Mouse (Mus musculus) liver, postnatal 0 days (tissue): ENCODE measurements around the gene Auh. TPM values are rescaled to one million over a fixed set of nuclear protein-coding genes. Genes with fewer than 3 reads are reported as not detected.

Experiments
- ATAC-seq: fragments of 200-750 bp; cut with Nextera tagmentation; 2 replicates; pipeline ENCODE4 v1.8.0; 2017; ENCODE audit warnings: mild to moderate bottlenecking, moderate library complexity
- DNase-seq: peaks from one replicate; pipeline ENCODE4 v3.0.0-alpha.2; 2016
- H3K27ac ChIP-seq: fragments of 300-500 bp; sonication (generic); 2 replicates; pipeline ENCODE4 v1.5.1; 2014; ENCODE audit warnings: antibody characterized with exemption, moderate library complexity, mild to moderate bottlenecking, low read depth
- H3K27me3 ChIP-seq: fragments of 300-500 bp; sonication (generic); 2 replicates; pipeline ENCODE4 v1.6.1; 2014; ENCODE audit warnings: low read length, control low read depth, mixed read lengths; ENCODE audit not compliant: insufficient read depth
- H3K36me3 ChIP-seq: fragments of 300-500 bp; sonication (generic); replicated peaks from 2 replicates; pipeline ENCODE4 v1.6.1; 2014; ENCODE audit warnings: mild to moderate bottlenecking, control low read depth, low read length, moderate library complexity, mixed read lengths; ENCODE audit not compliant: insufficient read depth
- H3K4me1 ChIP-seq: fragments of 300-500 bp; sonication (generic); 2 replicates; pipeline ENCODE4 v1.6.1; 2014; ENCODE audit warnings: antibody characterized with exemption, mild to moderate bottlenecking, control low read depth; ENCODE audit not compliant: insufficient read depth
- H3K4me2 ChIP-seq: fragments of 300-500 bp; sonication (generic); 2 replicates; pipeline ENCODE4 v1.6.1; 2014; ENCODE audit warnings: low read depth, mild to moderate bottlenecking, low read length, moderate library complexity, mixed read lengths
- H3K4me3 ChIP-seq: fragments of 300-500 bp; sonication (generic); 2 replicates; pipeline ENCODE4 v1.5.1; 2014; ENCODE audit warnings: low read depth, low read length
- H3K9ac ChIP-seq: fragments of 300-500 bp; sonication (generic); replicated peaks from 2 replicates; pipeline ENCODE4 v1.6.1; 2014; ENCODE audit warnings: mild to moderate bottlenecking, moderate library complexity
- H3K9me3 ChIP-seq: fragments of 300-500 bp; sonication (generic); 2 replicates; pipeline ENCODE4 v1.6.1; 2016; ENCODE audit warnings: mild to moderate bottlenecking, control low read depth, low read length, mixed read lengths
- CTCF ChIP-seq: sonication (generic); IDR thresholded peaks from 2 replicates; pipeline ENCODE4 v1.5.1; 2016; ENCODE audit warnings: antibody characterized with exemption, low read depth
- EP300 ChIP-seq: IDR thresholded peaks from 2 replicates; pipeline ENCODE4 v1.6.1; 2016; ENCODE audit warnings: antibody characterized with exemption, low read depth, mild to moderate bottlenecking
- WGBS: fragments of 180-500 bp; shearing (Covaris S2); extraction: QIAGEN DNeasy Blood & Tissue Kit; methylation state at CpG from one replicate; pipeline ENCODE4 v1.1.7; 2014; ENCODE audit not compliant: insufficient replicate concordance; 5-methylcytosine and 5-hydroxymethylcytosine counted together
- polyA plus RNA-seq: library from polyadenylated mRNA; unstranded; fragments of >200 nt; fragmentation: Nextera tagmentation; extraction: Ambion mirVana; gene quantifications from 2 replicates; pipeline ENCODE4 v1.2.1, GENCODE M21; 2015

The Auh gene
- polyA plus RNA-seq, 1 experiment from 2014 or later = 33.2 TPM

- ATAC-seq = no peak
Measured at GRCm38 (mm10) chr13:52873923-52874322, 55.6 kb downstream of the Auh start.

GRCm38 (mm10) chr13:52866005-52866792 lies 63.3 kb downstream of the Auh start:
- no peaks in the 10 kb centered on the region for H3K9me3 ChIP-seq
- no peak overlapping the region for H3K4me2 ChIP-seq
- no peak overlapping the region for H3K27ac ChIP-seq
- WGBS = 56% methylated on average over 15 of the region's 15 CpGs
- TF ChIP-seq CTCF = no peak
- no peak for TF ChIP-seq EP300
- ATAC-seq (no peak), DNase-seq (no peak)
- no peak overlapping the region for H3K4me3 ChIP-seq
- H3K4me1 ChIP-seq = no peaks in the 10 kb centered on the region
- H3K36me3 ChIP-seq = no peaks in the 10 kb centered on the region
- H3K27me3 ChIP-seq = no peaks in the 10 kb centered on the region
- H3K9ac ChIP-seq = no peak overlapping the region

More at GRCm38 (mm10) chr13:52873923-52874322, 55.6 kb downstream of the Auh start:
- DNase-seq = no peak
- 46% methylated on average over 11 of the region's 11 CpGs for WGBS
- Histone ChIP-seq H3K36me3 (no peaks in the 10 kb centered on the region), H3K4me2 (no peak overlapping the region), H3K27me3 (no peaks in the 10 kb centered on the region), H3K9me3 (no peaks in the 10 kb centered on the region), H3K9ac (no peak overlapping the region), H3K27ac (no peak overlapping the region), H3K4me3 (no peak overlapping the region), H3K4me1 (no peaks in the 10 kb centered on the region)
- TF ChIP-seq CTCF = no peak

- H3K4me1 ChIP-seq = no peaks in the 10 kb centered on the region
- ATAC-seq (no peak), DNase-seq (no peak)
- no peak overlapping the region for H3K27ac ChIP-seq
- no peak overlapping the region for H3K9ac ChIP-seq
- no peaks in the 10 kb centered on the region for H3K9me3 ChIP-seq
- H3K4me3 ChIP-seq = no peak overlapping the region
- TF ChIP-seq CTCF (no peak), EP300 (no peak)
- H3K27me3 ChIP-seq = no peaks in the 10 kb centered on the region
- no peak overlapping the region for H3K4me2 ChIP-seq
- WGBS = 84% methylated on average over 8 of the region's 8 CpGs
- H3K36me3 ChIP-seq = no peaks in the 10 kb centered on the region
Measured at GRCm38 (mm10) chr13:52863436-52863835, 66.0 kb downstream of the Auh start.

GRCm38 (mm10) chr13:52860006-52860685 lies 69.3 kb downstream of the Auh start:
- Histone ChIP-seq H3K36me3 (no peaks in the 10 kb centered on the region), H3K4me2 (no peak overlapping the region), H3K27me3 (no peaks in the 10 kb centered on the region), H3K27ac (no peak overlapping the region), H3K9me3 (no peaks in the 10 kb centered on the region), H3K4me3 (no peak overlapping the region), H3K9ac (no peak overlapping the region), H3K4me1 (no peaks in the 10 kb centered on the region)
- DNase-seq (no peak), ATAC-seq (no peak)
- 81% methylated on average over 22 of the region's 22 CpGs for WGBS
- no peak for TF ChIP-seq CTCF

- Histone ChIP-seq H3K9me3 (no peaks in the 10 kb centered on the region), H3K4me3 (no peak overlapping the region), H3K9ac (no peak overlapping the region), H3K36me3 (no peaks in the 10 kb centered on the region), H3K27me3 (no peaks in the 10 kb centered on the region), H3K4me2 (no peak overlapping the region), H3K27ac (no peak overlapping the region), H3K4me1 (no peaks in the 10 kb centered on the region)
- 83% methylated on average over 16 of the region's 16 CpGs for WGBS
- DNase-seq (no peak), ATAC-seq (no peak)
- no peak for TF ChIP-seq CTCF
- no peak for TF ChIP-seq EP300
Measured at GRCm38 (mm10) chr13:52859065-52859820, 70.2 kb downstream of the Auh start.

GRCm38 (mm10) chr13:52858373-52858772 lies 71.1 kb downstream of the Auh start:
- Histone ChIP-seq H3K27ac (no peak overlapping the region), H3K9ac (no peak overlapping the region), H3K4me1 (no peaks in the 10 kb centered on the region), H3K4me2 (no peak overlapping the region), H3K9me3 (no peaks in the 10 kb centered on the region), H3K36me3 (no peaks in the 10 kb centered on the region), H3K4me3 (no peak overlapping the region), H3K27me3 (no peaks in the 10 kb centered on the region)
- 82% methylated on average over 12 of the region's 12 CpGs for WGBS
- DNase-seq (no peak), ATAC-seq (no peak)
- TF ChIP-seq EP300 (no peak), CTCF (no peak)
